Mouse (Mus musculus): ENCODE data around the gene Zfp677.
"Not testable (repeated sequence)": the region's sequence is repeated elsewhere in the genome, so short reads cannot be mapped to it uniquely, and the experiment has no call there.

Gene Zfp677

GRCm38 (mm10) chr17:21383391-21384056 lies at the start of gene Zfp677:
Gene Zfp677, plus strand, starts transcription at chr17:21383748.
- peak; percentile 76 for DNase-seq (ENCODE audit: extremely low spot score, low spot score)

GRCm38 (mm10) chr17:21368018-21368417 lies 15.5 kb upstream of the Zfp677 start:
- DNase-seq (ENCODE audit: extremely low spot score, low spot score): not testable (repeated sequence)

- DNase-seq (ENCODE audit: extremely low spot score, low spot score): peak; percentile 17
These were observed 13.4 kb upstream of the Zfp677 start for GRCm38 (mm10) chr17:21369925-21370719.

GRCm38 (mm10) chr17:21375311-21375710 lies 8.2 kb upstream of the Zfp677 start:
- DNase-seq (ENCODE audit: extremely low spot score, low spot score): no peak

GRCm38 (mm10) chr17:21384057-21384411 lies 486 bp downstream of the Zfp677 start:
- DNase-seq (ENCODE audit: extremely low spot score, low spot score): no peak

- DNase-seq (ENCODE audit: extremely low spot score, low spot score): peak; percentile 54
These were observed 39.4 kb downstream of the Zfp677 start, which contains the start of gene Zfp54 for GRCm38 (mm10) chr17:21422664-21423599. Gene Zfp54, plus strand, starts transcription at chr17:21423227.

- not testable (repeated sequence) for DNase-seq (ENCODE audit: extremely low spot score, low spot score)
These were observed 55.4 kb downstream of the Zfp677 start for GRCm38 (mm10) chr17:21438806-21439400.
